ENCODE assay signal across 16 mouse cellular contexts in the genomic region with DNA sequence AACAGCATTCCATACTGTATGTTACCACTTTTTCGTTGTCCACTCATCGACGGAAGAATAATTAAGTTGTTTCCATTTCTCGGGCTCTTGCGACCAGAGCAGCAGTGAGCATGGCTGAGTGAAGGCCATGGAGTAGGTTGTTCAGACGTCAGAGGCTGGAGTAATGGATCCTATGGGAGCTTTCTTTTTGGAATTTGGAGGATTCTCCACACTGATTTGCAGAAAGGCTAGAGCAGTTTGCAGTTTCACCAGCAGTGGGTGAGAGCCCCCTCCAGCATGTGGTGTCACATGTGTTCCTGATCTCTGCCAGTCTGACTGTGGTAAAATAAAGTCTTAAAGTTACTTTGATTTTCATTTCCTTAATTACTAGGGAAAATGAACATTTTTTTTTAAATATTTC. TPM values are rescaled to one million over a fixed set of nuclear protein-coding genes. Genes with fewer than 3 reads are reported as not detected.
"Had no signal": no experiment of that assay in that cellular context is flagged by ENCODE, and none has a peak within 500 bp of the region (broad histone marks: within the 10 kb centered on the region; RNA-seq: fewer than 3 reads in every experiment).

No protein-coding gene starts in this region.

- ATAC-seq: hindbrain, postnatal 0 days; intestine, embryonic 15.5 days; midbrain, embryonic 13.5 days had no signal

- H3K9me3 ChIP-seq: intestine, embryonic 15.5 days; midbrain, embryonic 13.5 days had no signal

- H3K27ac ChIP-seq: hindbrain, postnatal 0 days; intestine, embryonic 15.5 days; kidney, postnatal 0 days; liver, embryonic 14.5 days; midbrain, embryonic 13.5 days had no signal

- H3K4me1 ChIP-seq: midbrain, embryonic 13.5 days had no signal

- H3K4me2 ChIP-seq: intestine, embryonic 15.5 days; midbrain, embryonic 13.5 days had no signal

- DNase-seq: kidney, adult 18-20 months; kidney, postnatal 4 days; lung, adult 18-20 months; right cerebral cortex, postnatal 14 days; thymus, adult 18-20 months; thymus, postnatal 14 days had no signal

- H3K9ac ChIP-seq: intestine, embryonic 15.5 days; liver, embryonic 14.5 days; midbrain, embryonic 13.5 days had no signal

- H3K27me3 ChIP-seq: intestine, embryonic 15.5 days; midbrain, embryonic 13.5 days had no signal

- H3K36me3 ChIP-seq: intestine, embryonic 15.5 days; midbrain, embryonic 13.5 days had no signal

- H3K4me3 ChIP-seq: intestine, embryonic 15.5 days; midbrain, embryonic 13.5 days had no signal

RNA-seq across cellular contexts. Expression of gene Gm6993, which starts 25.6 kb away (rescaled TPM):
- polyA plus RNA-seq: hindbrain, postnatal 0 days; intestine, embryonic 15.5 days; kidney, postnatal 0 days; liver, adult 2 months; liver, embryonic 14.5 days; lung, embryonic 16.5 days; midbrain, embryonic 13.5 days; midbrain, postnatal 0 days; neural tube, embryonic 14.5 days; small intestine, adult 2 months had no signal
